Mouse (Mus musculus): ENCODE measurements around the gene Slc12a5.
A peak's percentile ranks its signal among the peaks of the same experiment; 100 is the strongest.

Slc12a5 gene

DNA sequence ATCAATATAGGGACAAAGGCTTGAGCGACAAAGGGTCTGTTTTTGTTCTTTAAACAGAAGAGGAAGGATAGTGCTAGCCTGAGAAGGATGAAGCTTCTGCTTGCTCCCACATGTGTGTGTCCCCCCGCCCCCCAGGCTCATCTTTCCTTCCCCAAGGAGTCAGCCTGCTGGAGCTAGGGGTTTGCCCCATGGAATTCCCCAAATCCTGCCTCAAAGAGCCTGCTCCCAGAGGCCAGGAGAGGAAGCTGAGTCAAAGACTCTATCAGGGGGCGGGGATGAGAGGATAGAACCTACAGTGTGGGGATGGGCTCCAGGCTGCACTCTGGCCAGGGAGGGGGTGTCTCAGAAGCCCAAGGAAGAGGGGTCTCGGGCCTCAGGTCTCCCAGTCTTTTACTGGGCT, 13.1 kb upstream of the Slc12a5 start:
- DNase-seq (ENCODE audit: low spot score in 2 of 2), result no peak

GRCm38 (mm10) chr2:164947930-164948329, 12.7 kb upstream of the Slc12a5 start:
- DNase-seq (ENCODE audit: low spot score in 2 of 2), result no peak

DNA sequence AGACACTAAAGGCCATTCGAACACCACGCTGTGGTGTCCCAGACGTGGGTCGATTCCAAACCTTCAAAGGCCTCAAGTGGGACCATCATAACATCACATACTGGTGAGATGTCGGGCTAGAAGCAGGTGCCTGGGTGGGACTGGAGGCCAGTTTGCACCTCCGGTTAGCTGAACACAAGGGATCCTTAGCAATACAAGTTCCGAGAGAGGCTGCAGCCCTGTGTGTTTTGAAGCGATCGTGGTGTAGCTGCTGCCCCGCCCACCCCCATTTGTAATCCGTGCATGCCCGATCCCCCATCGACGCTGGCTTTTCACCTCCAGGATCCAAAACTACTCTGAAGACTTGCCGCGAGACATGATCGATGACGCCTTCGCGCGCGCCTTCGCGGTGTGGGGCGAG, 11.6 kb upstream of the Slc12a5 start:
- DNase-seq (ENCODE audit: low spot score in 2 of 2), result no peak

GRCm38 (mm10) chr2:164950501-164950900, 10.1 kb upstream of the Slc12a5 start:
- no peak for DNase-seq (ENCODE audit: low spot score in 2 of 2)

DNA sequence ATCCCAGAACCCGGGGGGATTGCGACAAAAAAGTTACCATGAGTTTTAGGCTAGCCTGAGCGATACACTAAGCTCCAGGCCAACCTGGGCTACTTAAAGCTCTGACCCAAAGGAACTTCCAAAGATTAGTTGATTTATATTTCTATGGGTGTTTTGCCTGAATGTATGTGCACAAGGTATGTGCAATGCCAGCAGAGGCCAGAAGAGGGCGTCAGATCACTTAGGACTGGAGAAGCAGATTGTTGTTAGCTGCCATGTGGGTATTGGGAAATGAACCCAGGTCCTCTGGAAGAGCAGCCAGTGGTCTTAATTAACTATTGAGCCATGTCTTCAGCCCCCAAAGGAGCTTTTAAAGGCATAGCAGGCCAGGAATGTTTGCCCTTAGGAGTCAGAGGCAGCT, 8.9 kb upstream of the Slc12a5 start:
- no peak for DNase-seq (ENCODE audit: low spot score in 2 of 2)

DNA sequence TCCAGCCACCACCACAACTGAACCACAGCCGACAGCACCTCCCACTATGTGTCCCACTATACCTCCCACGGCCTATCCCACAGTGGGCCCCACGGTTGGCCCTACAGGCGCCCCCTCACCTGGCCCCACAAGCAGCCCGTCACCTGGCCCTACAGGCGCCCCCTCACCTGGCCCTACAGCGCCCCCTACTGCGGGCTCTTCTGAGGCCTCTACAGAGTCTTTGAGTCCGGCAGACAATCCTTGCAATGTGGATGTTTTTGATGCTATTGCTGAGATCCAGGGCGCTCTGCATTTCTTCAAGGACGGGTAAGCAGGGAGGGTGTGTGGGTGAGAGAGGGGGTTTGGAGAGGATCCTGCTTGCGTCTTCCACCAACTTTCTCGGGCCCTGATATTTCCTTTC, 8.2 kb upstream of the Slc12a5 start:
- DNase-seq (ENCODE audit: low spot score in 2 of 2), result no peak

DNA sequence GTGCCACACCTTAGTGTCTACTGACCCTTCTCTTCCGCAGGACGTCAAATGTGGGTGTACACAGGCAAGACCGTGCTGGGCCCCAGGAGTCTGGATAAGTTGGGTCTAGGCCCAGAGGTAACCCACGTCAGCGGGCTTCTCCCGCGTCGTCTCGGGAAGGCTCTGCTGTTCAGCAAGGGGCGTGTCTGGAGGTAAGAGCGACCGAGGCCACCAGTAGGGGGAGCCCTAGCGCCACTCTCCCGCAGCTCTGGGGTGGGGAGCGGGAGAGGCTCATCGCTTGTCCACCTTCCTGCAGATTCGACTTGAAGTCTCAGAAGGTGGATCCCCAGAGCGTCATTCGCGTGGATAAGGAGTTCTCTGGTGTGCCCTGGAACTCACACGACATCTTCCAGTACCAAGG, 7.4 kb upstream of the Slc12a5 start:
- DNase-seq (ENCODE audit: low spot score in 2 of 2), result peak; percentile 43 to 82

DNA sequence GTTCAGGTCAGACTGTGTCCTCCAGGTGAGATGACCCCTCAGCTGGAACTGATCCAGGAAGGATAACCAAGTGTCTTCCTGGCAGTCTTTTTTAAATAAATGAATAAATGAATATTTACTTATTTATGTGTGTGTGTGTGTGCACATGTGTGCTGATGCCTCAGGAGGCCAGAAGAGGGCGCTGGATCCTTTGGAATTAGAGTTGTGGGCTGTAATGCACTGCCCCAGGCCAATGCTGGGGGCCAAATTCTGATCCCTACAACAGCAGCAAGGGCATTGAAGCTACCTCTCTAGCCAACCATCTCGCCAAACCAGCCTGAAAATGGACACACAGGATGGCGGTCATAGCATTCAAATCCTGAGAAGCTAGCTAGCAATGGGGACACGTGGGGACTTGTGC, 4.9 kb upstream of the Slc12a5 start:
- DNase-seq (ENCODE audit: low spot score in 2 of 2), result no peak

DNA sequence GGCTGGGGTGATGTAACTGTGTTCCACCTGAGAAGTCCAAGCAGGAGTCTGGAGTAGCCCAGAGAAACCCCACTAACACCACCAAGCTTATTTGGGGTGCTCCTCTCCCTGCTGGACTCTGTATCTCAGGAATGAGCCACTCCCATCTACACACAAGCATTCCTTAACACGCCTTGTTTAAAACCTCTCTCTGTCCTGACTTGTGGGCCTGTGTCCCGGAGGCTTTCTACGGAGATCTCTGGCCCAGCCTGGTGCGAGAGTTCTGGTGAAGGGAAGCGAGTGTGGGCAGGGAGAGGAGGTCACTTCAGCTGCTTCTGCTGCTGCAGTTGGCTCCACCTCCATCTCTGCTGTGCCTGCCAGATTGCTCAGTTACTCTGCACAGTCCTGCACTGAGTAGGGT, 4.4 kb upstream of the Slc12a5 start:
- no peak for DNase-seq (ENCODE audit: low spot score in 2 of 2)

DNA sequence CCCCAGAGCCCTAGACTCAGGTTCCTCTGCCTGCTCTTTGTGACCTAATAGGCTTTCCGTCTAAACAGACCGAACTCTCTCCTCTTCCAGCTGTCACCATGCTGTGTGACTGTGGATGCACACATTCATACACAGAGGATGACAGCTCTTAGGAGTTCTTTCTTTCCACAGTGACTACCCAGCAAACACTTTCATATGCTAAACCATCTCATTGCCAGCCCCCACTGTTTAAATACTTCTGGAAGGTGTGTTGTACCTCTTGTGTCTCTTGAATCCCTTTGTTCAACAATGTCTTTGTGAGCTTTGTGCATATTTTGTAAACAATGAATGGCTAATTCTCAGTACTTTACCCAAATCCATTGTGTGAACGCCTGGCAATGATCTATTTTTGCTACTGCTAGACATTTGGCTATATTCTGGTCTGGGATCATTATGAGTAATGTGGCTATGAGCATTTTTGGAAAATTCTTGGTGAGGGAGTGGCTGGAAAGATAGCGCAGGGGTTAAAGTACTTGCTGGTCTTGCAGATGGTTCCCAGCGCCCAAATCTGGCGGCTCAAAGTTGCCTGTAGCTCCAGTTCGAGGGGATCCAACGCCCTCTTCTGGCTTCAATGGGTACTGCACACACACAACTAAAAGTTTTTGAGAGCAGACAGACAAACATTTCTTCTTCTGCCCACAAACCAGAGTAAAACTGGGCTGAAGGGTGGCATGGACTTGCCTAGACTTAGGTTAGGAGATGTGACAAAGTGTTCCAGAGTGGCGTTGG, 2.9 kb upstream of the Slc12a5 start:
- no peak for DNase-seq (ENCODE audit: low spot score in 2 of 2)

GRCm38 (mm10) chr2:164961506-164962182, 1.0 kb downstream of the Slc12a5 start:
- DNase-seq (ENCODE audit: low spot score in 2 of 2), result peak; percentile 35 to 74

DNA sequence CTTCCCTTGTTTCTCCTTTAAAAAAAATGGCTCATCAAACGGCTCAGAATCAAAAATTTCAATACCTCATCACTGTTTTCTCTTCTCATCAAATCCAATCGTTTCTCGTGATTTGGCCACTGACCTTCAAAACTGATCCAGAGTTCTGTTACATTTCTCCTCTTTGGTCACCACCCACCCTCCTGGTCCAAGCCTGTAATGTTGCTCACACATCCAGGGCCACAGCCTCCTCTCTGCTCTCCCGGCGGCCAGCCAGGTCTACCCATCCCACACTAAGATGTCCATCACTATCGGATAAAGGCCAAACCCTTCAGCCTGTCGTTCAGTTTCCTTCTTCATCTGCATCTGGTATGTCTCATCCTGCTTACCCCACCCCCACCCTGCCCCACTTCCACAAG, 1.6 kb downstream of the Slc12a5 start:
- DNase-seq (ENCODE audit: low spot score in 2 of 2), result no peak

GRCm38 (mm10) chr2:164964242-164964894, 3.8 kb downstream of the Slc12a5 start:
- no peak for DNase-seq (ENCODE audit: low spot score in 2 of 2)

GRCm38 (mm10) chr2:164964981-164965380, 4.4 kb downstream of the Slc12a5 start:
- no peak for DNase-seq (ENCODE audit: low spot score in 2 of 2)

- DNase-seq (ENCODE audit: low spot score in 2 of 2), result no peak
These were observed 5.8 kb downstream of the Slc12a5 start for GRCm38 (mm10) chr2:164966381-164966780.

GRCm38 (mm10) chr2:164967193-164967592, 6.6 kb downstream of the Slc12a5 start:
- DNase-seq (ENCODE audit: low spot score in 2 of 2), result no peak

GRCm38 (mm10) chr2:164967761-164968440, 7.3 kb downstream of the Slc12a5 start:
- no peak for DNase-seq (ENCODE audit: low spot score in 2 of 2)

DNA sequence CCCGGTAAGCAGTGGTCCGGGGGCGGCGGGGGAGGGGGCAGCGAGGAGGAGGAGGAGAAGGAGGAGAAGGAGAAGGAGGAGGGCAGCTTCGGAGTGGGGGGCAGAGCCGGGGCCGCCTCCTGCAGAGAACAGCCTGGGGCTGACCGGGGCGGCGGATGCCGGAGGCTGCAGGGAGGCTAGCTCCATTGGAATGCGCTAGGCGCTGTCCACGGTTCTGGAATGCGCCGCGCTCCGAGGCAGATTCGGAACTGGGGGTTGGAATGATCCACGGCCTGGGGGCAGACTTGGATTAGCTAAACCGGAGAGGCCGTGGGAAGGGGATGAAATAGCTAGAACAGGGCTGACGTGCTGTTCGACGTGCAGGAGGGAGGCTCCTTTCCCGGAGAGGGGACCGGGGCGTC, 7.8 kb downstream of the Slc12a5 start:
- no peak for DNase-seq (ENCODE audit: low spot score in 2 of 2)

DNA sequence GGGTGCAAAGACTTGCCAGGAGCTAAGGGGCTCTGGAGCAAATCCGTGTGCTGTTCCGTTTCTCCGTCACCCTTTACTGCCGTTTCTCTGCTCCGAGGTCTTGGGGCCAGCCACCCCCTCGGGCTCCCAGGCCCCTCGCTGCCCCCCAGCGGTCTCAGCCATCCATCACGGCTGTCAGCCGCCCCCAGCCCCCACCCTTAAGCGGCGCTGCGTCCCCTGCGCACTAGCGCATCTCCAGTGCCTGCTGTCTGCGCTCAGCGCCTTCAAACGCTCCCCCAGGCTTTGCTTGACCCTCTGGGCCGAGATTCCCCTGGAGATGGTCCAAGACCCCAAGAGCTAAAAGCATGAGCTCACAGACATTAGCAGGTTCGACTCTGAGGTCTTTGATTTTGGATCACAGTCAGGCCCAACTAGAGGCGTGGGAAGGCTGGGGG, 8.8 kb downstream of the Slc12a5 start:
- DNase-seq (ENCODE audit: low spot score in 2 of 2), result no peak

DNA sequence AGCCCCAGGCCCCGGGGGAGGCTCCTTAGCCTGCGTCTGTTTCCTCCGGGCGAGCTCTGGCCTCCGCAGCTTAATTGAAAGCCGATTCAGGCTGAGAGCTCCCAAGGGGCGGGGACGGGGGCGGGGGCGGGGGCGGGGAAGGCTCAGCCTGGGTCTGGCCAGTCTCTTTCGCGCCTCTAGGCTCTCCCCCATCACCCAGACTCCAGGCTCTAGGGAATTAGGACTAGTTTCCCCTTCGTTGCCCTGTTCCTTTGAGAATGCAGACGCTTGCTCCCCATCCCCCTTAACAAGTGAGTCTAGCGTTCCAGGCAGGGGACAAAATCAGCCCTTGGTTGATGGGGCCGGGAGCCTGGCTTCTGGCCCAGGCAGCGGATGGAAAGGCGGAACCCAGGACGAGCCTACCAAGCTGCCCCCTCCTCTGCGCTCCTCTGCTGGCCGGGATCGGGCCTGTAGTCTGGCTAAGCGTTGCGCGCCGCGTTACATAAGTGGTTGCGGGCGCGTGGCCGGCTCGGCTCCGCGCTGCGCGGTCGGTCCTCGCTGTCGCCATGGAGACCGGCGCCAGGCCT, 10.1 kb downstream of the Slc12a5 start:
- DNase-seq (ENCODE audit: low spot score in 2 of 2), result no peak

GRCm38 (mm10) chr2:164972646-164973045, 12.0 kb downstream of the Slc12a5 start:
- no peak for DNase-seq (ENCODE audit: low spot score in 2 of 2)

DNA sequence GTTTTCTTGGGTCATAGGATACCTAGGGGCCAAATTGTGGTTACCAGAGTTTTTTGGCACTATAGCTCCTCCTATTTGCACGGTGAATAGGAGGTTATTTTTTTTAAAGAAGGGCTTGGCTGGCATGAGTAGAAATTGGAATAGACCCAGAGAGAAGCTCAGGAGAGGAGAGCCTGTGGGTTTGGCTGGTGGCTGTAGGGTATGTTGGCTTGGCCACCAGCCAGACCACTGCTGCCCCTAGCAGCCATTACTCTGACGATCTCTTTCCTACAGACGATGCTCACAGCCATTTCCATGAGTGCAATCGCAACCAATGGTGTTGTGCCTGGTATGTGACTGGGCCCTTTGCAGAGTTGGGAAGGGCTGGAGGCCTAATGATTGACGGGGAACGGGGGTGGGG, 15.0 kb downstream of the Slc12a5 start:
- DNase-seq (ENCODE audit: low spot score in 2 of 2), result no peak
